Mouse (Mus musculus) ES-Bruce4 (cell line): ENCODE measurements around the gene Fam241a. TPM values are rescaled to one million over a fixed set of nuclear protein-coding genes. Genes with fewer than 3 reads are reported as not detected.

Source experiments
- H3K27ac ChIP-seq: 2 replicates; pipeline ENCODE4 v1.5.1; 2012; ENCODE audit warnings: low read length, inconsistent platforms; ENCODE audit not compliant: insufficient read depth
- H3K27me3 ChIP-seq: 2 replicates; pipeline ENCODE4 v1.6.1; 2012; ENCODE audit warnings: mild to moderate bottlenecking, low read length, inconsistent platforms; ENCODE audit not compliant: control insufficient read depth, poor library complexity, insufficient read depth, severe bottlenecking
- H3K36me3 ChIP-seq: 2 replicates; pipeline ENCODE4 v1.6.1; 2012; ENCODE audit warnings: inconsistent platforms, mild to moderate bottlenecking, low read length, moderate library complexity; ENCODE audit not compliant: control insufficient read depth, poor library complexity, insufficient read depth, severe bottlenecking
- H3K4me1 ChIP-seq: one replicate; pipeline ENCODE4 v1.8.1; 2011; ENCODE audit warnings: low read length; ENCODE audit not compliant: control insufficient read depth, insufficient read depth
- H3K4me3 ChIP-seq: 2 replicates; pipeline ENCODE4 v1.5.1; 2011; ENCODE audit warnings: low read depth, mild to moderate bottlenecking, low read length
- H3K9ac ChIP-seq: 2 replicates; pipeline ENCODE4 v1.6.1; 2012; ENCODE audit warnings: low read depth, mild to moderate bottlenecking, inconsistent platforms; ENCODE audit not compliant: poor library complexity, severe bottlenecking
- H3K9me3 ChIP-seq: replicated peaks from 2 replicates; pipeline ENCODE4 v1.6.1; 2012; ENCODE audit warnings: mild to moderate bottlenecking, low read length, inconsistent platforms; ENCODE audit not compliant: control insufficient read depth, poor library complexity, insufficient read depth, severe bottlenecking
- CTCF ChIP-seq: IDR thresholded peaks from one replicate; pipeline ENCODE4 v1.8.1; 2011; ENCODE audit warnings: low read depth, low read length
- EP300 ChIP-seq: IDR thresholded peaks from 2 replicates; pipeline ENCODE4 v1.6.1; 2011; ENCODE audit warnings: low read depth, low read length; ENCODE audit not compliant: insufficient read depth
- POLR2A ChIP-seq: IDR thresholded peaks from one replicate; pipeline ENCODE4 v1.8.1; 2011; ENCODE audit warnings: low read length; ENCODE audit not compliant: insufficient read depth
- polyA plus RNA-seq: library from polyadenylated mRNA; stranded (reverse); fragments of >200 nt; gene quantifications from 2 replicates; pipeline ENCODE4 v1.2.4, GENCODE M21; 2011; ENCODE audit warnings: low read depth; ENCODE audit not compliant: missing spikeins, insufficient read depth, insufficient read length

The Fam241a gene
- polyA plus RNA-seq, 1 experiment, result 2.5 TPM

- Histone ChIP-seq H3K9ac (no peak overlapping the region), H3K27me3 (no peaks in the 10 kb centered on the region), H3K9me3 (no peaks in the 10 kb centered on the region), H3K36me3 (no peaks in the 10 kb centered on the region), H3K4me3 (no peak overlapping the region), H3K27ac (no peak overlapping the region), H3K4me1 (no peaks in the 10 kb centered on the region)
- TF ChIP-seq POLR2A (no peak), CTCF (no peak), EP300 (no peak)
Measured at GRCm38 (mm10) chr3:127913885-127914709, 18.0 kb upstream of the Fam241a start.

- Histone ChIP-seq H3K36me3 (no peaks in the 10 kb centered on the region), H3K4me3 (no peak overlapping the region), H3K4me1 (no peaks in the 10 kb centered on the region), H3K27ac (no peak overlapping the region), H3K27me3 (no peaks in the 10 kb centered on the region), H3K9ac (no peak overlapping the region), H3K9me3 (no peaks in the 10 kb centered on the region)
- TF ChIP-seq EP300, result no peak
- TF ChIP-seq POLR2A, result no peak
- TF ChIP-seq CTCF, result no peak
Measured at GRCm38 (mm10) chr3:127909941-127910340, 13.8 kb upstream of the Fam241a start.

GRCm38 (mm10) chr3:127894981-127895779 lies 944 bp downstream of the Fam241a start:
- Histone ChIP-seq H3K27me3 (no peaks in the 10 kb centered on the region), H3K4me3 (peak overlapping the region; percentile 94), H3K36me3 (no peaks in the 10 kb centered on the region), H3K9me3 (peaks cover 9% of the 10 kb centered on the region), H3K4me1 (peaks cover 2% of the 10 kb centered on the region), H3K9ac (peak overlapping the region; percentile 94), H3K27ac (no peak overlapping the region)
- TF ChIP-seq EP300 (no peak), POLR2A (no peak), CTCF (no peak)

GRCm38 (mm10) chr3:127893902-127894301 lies 2.2 kb downstream of the Fam241a start:
- peaks cover 2% of the 10 kb centered on the region for H3K4me1 ChIP-seq
- no peak for TF ChIP-seq CTCF
- TF ChIP-seq POLR2A, result no peak
- TF ChIP-seq EP300, result no peak

DNA sequence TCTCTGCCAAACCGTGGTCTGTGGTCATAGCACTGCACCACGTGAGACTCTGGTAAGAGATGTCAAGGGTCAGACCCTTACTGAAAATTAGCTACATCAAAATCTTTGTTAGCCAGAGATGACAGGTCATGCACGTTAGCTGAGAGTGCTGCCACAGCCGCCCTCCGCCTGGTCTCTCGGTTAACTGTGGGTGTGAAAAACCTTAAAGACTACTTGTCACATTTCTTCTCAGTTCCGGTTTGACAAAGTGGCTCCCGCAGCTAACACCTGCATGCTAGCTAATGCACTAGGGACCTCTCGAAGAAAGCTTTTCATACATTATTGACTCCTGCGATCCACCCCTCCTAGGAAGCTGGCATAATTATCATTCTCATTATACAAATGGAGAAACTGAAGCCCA lies 4.2 kb downstream of the Fam241a start:
- H3K9me3 ChIP-seq, result no peaks in the 10 kb centered on the region
- no peak overlapping the region for H3K4me3 ChIP-seq
- H3K27me3 ChIP-seq, result no peaks in the 10 kb centered on the region
- H3K9ac ChIP-seq, result no peak overlapping the region
- peaks cover 2% of the 10 kb centered on the region for H3K4me1 ChIP-seq
- H3K27ac ChIP-seq, result no peak overlapping the region
- H3K36me3 ChIP-seq, result no peaks in the 10 kb centered on the region
- no peak for TF ChIP-seq POLR2A
- TF ChIP-seq EP300, result no peak
- no peak for TF ChIP-seq CTCF

More at GRCm38 (mm10) chr3:127893902-127894301, 2.2 kb downstream of the Fam241a start:
- no peaks in the 10 kb centered on the region for H3K27me3 ChIP-seq
- no peaks in the 10 kb centered on the region for H3K36me3 ChIP-seq
- no peaks in the 10 kb centered on the region for H3K9me3 ChIP-seq
- H3K4me3 ChIP-seq, result no peak overlapping the region
- H3K9ac ChIP-seq, result no peak overlapping the region
- H3K27ac ChIP-seq, result no peak overlapping the region
